8 mouse cellular contexts compared by ENCODE assay signal in the genomic region with DNA sequence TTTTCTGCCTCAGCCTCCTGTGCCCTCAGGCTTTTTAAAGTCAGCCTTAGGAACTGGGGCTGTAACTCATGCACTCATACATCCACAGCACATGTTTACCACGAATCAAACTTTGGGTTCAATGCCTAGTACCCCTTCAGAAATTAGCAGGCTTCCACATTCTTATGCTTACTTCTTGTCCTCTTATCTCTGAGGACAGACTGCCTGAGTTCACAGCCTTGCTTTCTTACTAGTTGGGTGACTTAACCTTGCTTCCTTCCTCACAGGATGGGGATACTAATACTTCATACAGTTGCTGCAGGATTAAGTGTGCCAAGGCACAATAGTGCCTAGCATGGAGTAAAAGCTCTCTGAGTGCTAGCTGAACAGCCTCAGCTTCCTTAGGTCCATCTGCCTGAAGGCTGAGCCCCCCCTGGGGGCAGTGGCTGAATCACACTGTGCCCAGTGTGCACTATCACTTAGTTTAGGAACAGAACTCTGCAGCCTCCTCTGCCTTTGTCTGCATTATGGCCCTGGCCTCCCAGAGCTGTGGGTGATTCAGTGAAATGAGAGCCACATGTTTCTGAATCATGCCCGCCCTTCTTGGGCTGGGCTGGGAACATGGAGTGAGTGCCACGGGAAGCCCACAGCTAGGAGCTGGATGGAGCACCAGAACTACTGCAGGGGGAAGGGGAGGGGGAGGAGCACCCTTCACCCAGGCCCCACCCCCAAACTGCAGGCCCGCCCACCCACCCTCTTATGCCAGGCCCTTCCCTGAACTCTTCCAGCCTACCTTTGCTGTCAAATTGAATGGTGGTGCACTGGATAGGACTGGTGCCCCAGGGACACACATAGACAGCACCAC. TPM values are rescaled to one million over a fixed set of nuclear protein-coding genes. Genes with fewer than 3 reads are reported as not detected.
DNase-seq lines count a peak whose midpoint lies in the region; ATAC-seq and TF ChIP-seq lines count a peak whose summit lies in the region.

No protein-coding gene starts in this region.

- DNase-seq in heart, adult 9 months (ENCODE audit: low spot score in 2 of 2), result peak; percentile 50 to 57
- no peak for DNase-seq in heart, postnatal 25 days (ENCODE audit: low spot score)
- peak; percentile 62 for DNase-seq in ZHBTc4 (ENCODE audit: low read depth, low spot score)
- DNase-seq in liver, embryonic 14.5 days (ENCODE audit: low read depth in 3 of 3, low spot score in 3 of 3), result no peak
- no peak for DNase-seq in spleen, adult 12 weeks (ENCODE audit: low spot score)
- no peak for DNase-seq in testis, postnatal 10 days (ENCODE audit: low spot score)
- no peak for DNase-seq in thymus, postnatal 14 days

- H3K27ac ChIP-seq in heart, embryonic 14.5 days (replicated peaks in 1 of 2; ENCODE audit: control insufficient read depth in 1 of 2, insufficient read depth in 1 of 2, low read depth in 2 of 2, low read length in 2 of 2), result peak overlapping the region; percentile 81 to 92
- no peak overlapping the region for H3K27ac ChIP-seq in liver, embryonic 14.5 days

- no peak for TF ChIP-seq CTCF in liver, embryonic 14.5 days (IDR thresholded peaks at IDR 0.05; ENCODE audit: low read depth)

- ATAC-seq in heart, embryonic 14.5 days (ENCODE audit: insufficient number of reproducible peaks, insufficient read depth, low FRiP score, low read depth), result peak; percentile 45; the same call in 1 of the 2 replicates
- 0 out of 2 replicates have a peak, but pooled peaks have one; percentile 2 for ATAC-seq in liver, embryonic 14.5 days (ENCODE audit: insufficient read depth)

- intact Hi-C loops in heart, postnatal 25 days (cut with DNase I), result no loop called here

- H3K4me3 ChIP-seq in heart, embryonic 14.5 days (ENCODE audit: control insufficient read depth in 1 of 2, insufficient read depth in 1 of 2, low read depth in 1 of 2, low read length in 2 of 2), result no peak overlapping the region
- no peak overlapping the region for H3K4me3 ChIP-seq in liver, embryonic 14.5 days (ENCODE audit: insufficient read depth in 1 of 2, low read depth in 2 of 2, low read length in 2 of 2)

- H3K27me3 ChIP-seq in heart, embryonic 14.5 days (ENCODE audit: control insufficient read depth, insufficient read depth, low read length), result no peaks in the 10 kb centered on the region
- no peaks in the 10 kb centered on the region for H3K27me3 ChIP-seq in liver, embryonic 14.5 days (ENCODE audit: control insufficient read depth, insufficient read depth, low read length)

- H3K9ac ChIP-seq in heart, embryonic 14.5 days (ENCODE audit: low read length), result peak overlapping the region; percentile 42
- no peak overlapping the region for H3K9ac ChIP-seq in liver, embryonic 14.5 days (replicated peaks)

- H3K4me1 ChIP-seq in heart, embryonic 14.5 days (ENCODE audit: control insufficient read depth in 2 of 2, insufficient read depth in 2 of 2, low read length in 2 of 2), result peaks cover 62 to 86% of the 10 kb centered on the region in 2 experiments
- peaks cover 5 to 37% of the 10 kb centered on the region in 2 experiments for H3K4me1 ChIP-seq in liver, embryonic 14.5 days (replicated peaks; ENCODE audit: control insufficient read depth in 2 of 2, insufficient read depth in 2 of 2, low read length in 1 of 2)

- WGBS in heart, embryonic 14.5 days, result 27% methylated on average over 4 of the region's 4 CpGs
- WGBS in liver, embryonic 14.5 days (ENCODE audit: insufficient replicate concordance), result 19% methylated on average over 4 of the region's 4 CpGs

- peak overlapping the region; percentile 51 for H3K4me2 ChIP-seq in heart, embryonic 14.5 days (ENCODE audit: low read length)
- H3K4me2 ChIP-seq in liver, embryonic 14.5 days (ENCODE audit: low read depth), result no peak overlapping the region

- peaks cover 63% of the 10 kb centered on the region for H3K36me3 ChIP-seq in heart, embryonic 14.5 days (ENCODE audit: control insufficient read depth, insufficient read depth, low read length)
- H3K36me3 ChIP-seq in liver, embryonic 14.5 days (replicated peaks; ENCODE audit: control insufficient read depth, insufficient read depth, low read depth), result peaks cover 3% of the 10 kb centered on the region

- no peaks in the 10 kb centered on the region for H3K9me3 ChIP-seq in heart, embryonic 14.5 days (ENCODE audit: control insufficient read depth, low read length)
- no peaks in the 10 kb centered on the region for H3K9me3 ChIP-seq in liver, embryonic 14.5 days (ENCODE audit: control insufficient read depth, low read length)

- TF ChIP-seq EP300 in liver, embryonic 14.5 days (IDR thresholded peaks at IDR 0.05; ENCODE audit: low read depth), result no peak

RNA-seq across cellular contexts. Expression of gene Itga5, which starts 8.1 kb away (rescaled TPM):
- total RNA-seq in heart, postnatal 25 days (2021), result 10 to 100 TPM; 48.1 to 48.2 TPM
- polyA plus RNA-seq in heart, embryonic 14.5 days (2014; fragmentation: Nextera tagmentation; extraction: Ambion mirVana), result 76.2 and 77.2 TPM in 2 replicates
- polyA plus RNA-seq in liver, embryonic 14.5 days (2012; rRNA removed), result 8.4 and 9.3 TPM in 2 replicates
- 9.9 and 12.5 TPM in 2 replicates for polyA plus RNA-seq in liver, embryonic 14.5 days (2014; fragmentation: Nextera tagmentation; extraction: Ambion mirVana)

RNA-seq across cellular contexts. Expression of gene Zfp385a, which starts 18.6 kb away (rescaled TPM):
- 10 to 100 TPM; 12.5 to 13.7 TPM for total RNA-seq in heart, postnatal 25 days (2021)
- polyA plus RNA-seq in heart, embryonic 14.5 days (2014; fragmentation: Nextera tagmentation; extraction: Ambion mirVana), result 8.1 and 9.1 TPM in 2 replicates
- 4.9 and 5.6 TPM in 2 replicates for polyA plus RNA-seq in liver, embryonic 14.5 days (2012; rRNA removed)
- 4.7 and 6.2 TPM in 2 replicates for polyA plus RNA-seq in liver, embryonic 14.5 days (2014; fragmentation: Nextera tagmentation; extraction: Ambion mirVana)

RNA-seq across cellular contexts. Expression of gene Gpr84, which starts 48.1 kb away (rescaled TPM):
- total RNA-seq in heart, postnatal 25 days (2021), result not detected
- 0.11 and 0.24 TPM in 2 replicates for polyA plus RNA-seq in heart, embryonic 14.5 days (2014; fragmentation: Nextera tagmentation; extraction: Ambion mirVana)
- 0.17 and 0.20 TPM in 2 replicates for polyA plus RNA-seq in liver, embryonic 14.5 days (2012; rRNA removed)
- 0.18 and 0.32 TPM in 2 replicates for polyA plus RNA-seq in liver, embryonic 14.5 days (2014; fragmentation: Nextera tagmentation; extraction: Ambion mirVana)

Comparison
In these comparisons a context has a peak if more than half of its experiments do, and no peak if none do; other contexts are left out.
1. DNase-seq: peak in heart, adult 9 months (2 of 2) and ZHBTc4 (single experiment); none in heart, postnatal 25 days (single experiment), liver, embryonic 14.5 days (0 of 3), spleen, adult 12 weeks (single experiment), testis, postnatal 10 days (single experiment) and thymus, postnatal 14 days (single experiment).